Mouse (Mus musculus) G1E-ER4 (cell line): ENCODE results near the gene Nrn1l. TPM values are rescaled to one million over a fixed set of nuclear protein-coding genes. Genes with fewer than 3 reads are reported as not detected.

Source experiments
- GATA1 ChIP-seq: IDR thresholded peaks from one replicate; pipeline ENCODE4 v1.8.0; 2012; ENCODE audit warnings: low read length, inconsistent platforms
- polyA plus RNA-seq: library from polyadenylated mRNA; stranded (reverse); fragments of >175 nt; gene quantifications from 2 replicates; pipeline ENCODE4 v1.2.3, GENCODE M21; 2012

Nrn1l gene
- polyA plus RNA-seq: 1.8 and 2.4 TPM in 2 replicates

DNA sequence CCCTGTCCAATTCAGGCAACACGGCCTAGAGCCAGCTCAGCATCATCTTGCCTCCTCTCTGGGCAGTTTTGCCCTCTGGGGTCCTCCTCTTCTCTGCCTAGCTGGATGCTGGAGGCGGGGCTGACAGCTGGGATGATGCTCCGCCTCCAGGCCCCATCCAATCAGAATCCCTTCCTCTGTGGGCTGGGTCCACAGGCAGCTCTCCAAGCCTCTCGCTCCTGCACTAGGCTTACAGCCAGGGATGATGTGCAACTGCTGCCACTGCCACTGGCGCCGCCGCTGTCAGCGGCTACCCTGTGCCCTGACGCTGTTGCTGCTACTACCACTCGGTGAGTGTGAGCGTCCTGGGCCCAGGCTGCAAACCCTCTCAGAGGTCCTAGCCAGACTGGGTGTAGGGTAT is at the start of gene Nrn1l:
Gene Nrn1l, plus strand, starts transcription at position 229 of the 400 bp plus-strand sequence.
- TF ChIP-seq GATA1: no peak

DNA sequence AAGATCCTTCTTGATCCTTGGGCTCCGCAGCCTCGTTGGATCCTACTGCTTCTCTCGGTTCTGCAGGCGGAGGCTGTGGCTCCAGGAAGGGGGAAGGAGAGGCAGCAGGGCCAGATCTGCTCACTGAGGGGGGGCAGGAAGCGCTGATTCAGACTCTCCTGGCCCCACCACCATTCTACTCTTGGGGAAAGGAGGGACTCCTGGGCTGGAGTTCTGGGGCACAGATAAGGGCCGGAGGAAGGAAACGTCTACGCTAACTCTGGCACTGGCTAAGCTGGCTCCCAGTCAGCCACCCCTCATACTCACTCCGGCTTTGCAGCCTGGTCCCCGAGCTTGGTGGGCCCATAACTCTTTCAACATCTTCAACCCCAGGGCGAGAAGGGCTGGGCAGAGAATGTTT is 46.7 kb upstream of the Nrn1l start:
- TF ChIP-seq GATA1: no peak

DNA sequence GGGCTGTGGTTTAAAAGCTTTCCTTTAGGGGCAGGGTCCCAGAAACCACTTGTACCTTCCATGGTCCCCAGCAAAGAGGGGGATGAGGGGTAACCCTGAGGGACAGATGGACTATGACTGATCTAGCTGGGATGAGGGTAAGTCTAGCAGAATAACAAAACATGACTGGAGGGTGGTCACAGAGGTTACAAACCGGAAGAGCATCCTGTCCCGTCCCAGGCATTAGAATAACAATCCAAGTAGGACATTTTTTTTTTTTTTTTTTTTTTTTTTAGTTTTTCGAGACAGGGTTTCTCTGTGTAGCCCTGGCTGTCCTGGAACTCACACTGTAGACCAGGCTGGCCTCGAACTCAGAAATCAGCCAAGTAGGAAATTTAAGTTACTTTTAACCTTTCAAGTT is 43.4 kb upstream of the Nrn1l start:
- no peak for TF ChIP-seq GATA1

DNA sequence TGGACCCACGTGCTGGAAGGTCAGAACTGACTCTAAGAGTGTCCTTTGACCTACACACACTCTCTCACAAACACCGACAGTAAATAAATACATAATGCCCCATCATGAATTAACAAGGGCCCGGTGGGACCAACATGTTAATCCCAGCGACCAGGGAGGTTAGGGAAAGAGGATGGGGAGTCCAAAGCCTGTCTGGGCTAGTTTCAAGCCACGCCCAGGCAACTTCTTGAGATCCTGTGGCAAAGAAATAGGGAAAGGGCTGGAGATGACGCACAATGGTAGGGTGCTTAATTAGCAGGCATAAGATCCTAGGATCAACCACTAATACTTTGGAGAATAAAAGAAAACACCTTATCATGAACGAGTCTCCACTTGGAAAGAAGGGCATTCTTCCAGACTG is 42.8 kb upstream of the Nrn1l start:
- no peak for TF ChIP-seq GATA1

DNA sequence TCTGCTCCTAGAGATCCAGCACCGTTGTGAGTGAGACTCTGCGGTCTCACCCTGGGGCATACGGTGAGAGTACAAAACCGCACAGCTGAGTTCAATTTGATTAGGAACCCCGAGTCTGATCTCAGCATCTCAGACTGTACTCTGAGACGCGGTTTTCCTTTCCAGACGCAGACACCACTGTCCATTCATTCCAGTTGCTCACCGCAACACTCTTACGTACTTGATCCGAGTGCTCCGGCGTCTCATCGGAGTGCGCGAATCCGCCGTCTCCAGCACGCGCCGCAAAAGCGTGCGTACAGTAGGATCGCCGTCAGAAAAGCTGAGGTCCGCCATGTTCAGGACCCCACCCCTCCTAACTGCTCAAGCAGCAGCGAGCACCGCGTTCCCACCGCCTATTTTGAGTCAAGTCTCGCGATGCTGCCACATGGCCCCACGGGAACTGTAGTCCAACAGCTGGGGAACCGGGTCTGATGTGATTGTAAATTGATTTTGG is 41.7 kb upstream of the Nrn1l start:
- TF ChIP-seq GATA1: no peak

DNA sequence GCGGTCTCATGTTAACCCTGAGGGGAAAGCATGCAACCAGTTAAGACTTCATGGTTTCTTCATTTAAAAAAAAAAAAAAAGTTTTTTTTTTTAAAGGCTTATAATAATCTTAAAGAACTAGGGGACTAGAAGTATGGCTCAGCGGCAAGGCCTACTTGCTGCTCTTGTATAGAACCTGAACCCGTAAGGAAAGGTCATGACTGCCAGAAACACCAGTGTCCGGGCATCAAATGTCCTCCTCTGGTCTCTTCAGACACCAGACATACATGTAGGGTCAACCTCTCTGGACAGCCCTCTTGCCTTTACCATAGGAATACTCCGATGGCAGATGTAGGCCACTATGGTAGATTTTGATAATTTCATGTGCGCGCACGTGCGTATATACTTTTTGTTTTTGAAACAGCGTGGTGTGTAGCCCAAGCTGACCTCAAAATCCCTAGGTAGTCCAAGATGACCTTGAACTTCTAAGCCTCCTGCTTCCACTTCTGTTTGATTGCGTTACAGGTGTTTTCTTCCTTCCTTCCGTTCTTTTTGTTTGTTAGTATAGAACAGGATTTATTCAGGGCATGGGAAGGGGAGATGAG is 41.1 kb upstream of the Nrn1l start:
- TF ChIP-seq GATA1: no peak

DNA sequence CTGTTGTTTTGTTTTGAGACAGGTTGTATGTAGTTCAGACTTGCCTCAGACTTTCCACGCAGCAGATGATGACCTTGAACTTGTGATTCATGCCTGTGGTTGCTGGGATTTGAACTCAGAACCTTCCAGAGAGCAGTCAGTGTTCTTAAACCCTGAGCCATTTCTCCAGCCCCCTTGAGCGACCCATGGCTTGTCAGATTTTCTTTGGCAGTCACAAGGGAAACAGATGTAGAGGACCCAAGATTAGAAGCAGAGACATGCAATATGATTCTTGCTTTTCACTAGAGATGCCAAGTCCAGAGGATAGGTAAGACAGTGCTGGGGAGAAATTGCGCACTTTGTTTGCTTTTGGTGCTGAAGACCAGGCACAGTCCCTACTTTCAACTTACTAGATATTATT is 40.2 kb upstream of the Nrn1l start, which contains the start of gene Cenpt:
Gene Cenpt, minus strand, starts transcription at position 101 of the 400 bp plus-strand sequence.
- no peak for TF ChIP-seq GATA1

DNA sequence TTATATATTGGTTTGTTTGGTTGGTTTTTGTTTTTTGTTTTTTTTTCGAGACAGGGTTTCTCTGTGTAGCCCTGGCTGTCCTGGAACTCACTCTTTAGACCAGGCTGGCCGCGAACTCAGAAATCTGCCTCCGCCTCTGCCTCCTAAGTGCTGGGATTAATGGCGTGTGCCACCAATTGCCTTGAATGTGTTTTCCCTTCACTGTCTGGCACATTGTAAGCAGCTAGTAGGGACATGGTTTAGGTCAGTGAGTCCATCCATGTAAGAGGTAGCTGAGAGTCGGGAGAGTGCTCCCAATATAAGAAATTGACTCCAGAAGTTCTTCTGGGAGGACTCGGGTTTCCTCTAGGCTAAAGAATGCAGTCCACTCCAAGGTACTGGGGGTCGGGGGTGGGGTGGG is 39.1 kb upstream of the Nrn1l start:
- no peak for TF ChIP-seq GATA1

DNA sequence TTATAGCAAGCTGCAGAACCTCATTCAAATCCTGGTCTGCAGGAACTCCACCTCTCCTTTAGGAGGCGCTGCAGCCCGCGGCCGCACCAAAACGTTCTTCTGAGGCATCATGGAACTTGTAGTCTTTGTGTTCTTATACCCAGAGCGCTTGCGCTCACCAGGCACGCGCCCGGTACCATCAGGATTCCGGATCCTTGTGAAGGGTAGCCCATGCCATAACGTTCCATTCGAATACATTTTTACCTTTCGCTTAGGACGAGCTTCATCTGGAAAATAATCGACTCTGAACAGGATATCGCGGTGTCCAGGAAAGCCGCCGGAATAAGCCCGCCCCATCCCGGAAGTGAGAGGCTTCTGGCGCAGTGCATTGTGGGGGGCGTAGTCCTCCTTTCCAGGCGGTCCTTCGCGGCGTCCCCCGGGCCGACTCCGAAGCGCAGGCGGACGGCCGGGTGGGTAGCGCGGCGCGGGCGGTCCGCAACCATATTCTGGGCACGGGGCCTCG is 38.6 kb upstream of the Nrn1l start, which contains the start of gene Thap11:
Gene Thap11, plus strand, starts transcription at position 418 of the 502 bp plus-strand sequence.
- TF ChIP-seq GATA1: no peak

DNA sequence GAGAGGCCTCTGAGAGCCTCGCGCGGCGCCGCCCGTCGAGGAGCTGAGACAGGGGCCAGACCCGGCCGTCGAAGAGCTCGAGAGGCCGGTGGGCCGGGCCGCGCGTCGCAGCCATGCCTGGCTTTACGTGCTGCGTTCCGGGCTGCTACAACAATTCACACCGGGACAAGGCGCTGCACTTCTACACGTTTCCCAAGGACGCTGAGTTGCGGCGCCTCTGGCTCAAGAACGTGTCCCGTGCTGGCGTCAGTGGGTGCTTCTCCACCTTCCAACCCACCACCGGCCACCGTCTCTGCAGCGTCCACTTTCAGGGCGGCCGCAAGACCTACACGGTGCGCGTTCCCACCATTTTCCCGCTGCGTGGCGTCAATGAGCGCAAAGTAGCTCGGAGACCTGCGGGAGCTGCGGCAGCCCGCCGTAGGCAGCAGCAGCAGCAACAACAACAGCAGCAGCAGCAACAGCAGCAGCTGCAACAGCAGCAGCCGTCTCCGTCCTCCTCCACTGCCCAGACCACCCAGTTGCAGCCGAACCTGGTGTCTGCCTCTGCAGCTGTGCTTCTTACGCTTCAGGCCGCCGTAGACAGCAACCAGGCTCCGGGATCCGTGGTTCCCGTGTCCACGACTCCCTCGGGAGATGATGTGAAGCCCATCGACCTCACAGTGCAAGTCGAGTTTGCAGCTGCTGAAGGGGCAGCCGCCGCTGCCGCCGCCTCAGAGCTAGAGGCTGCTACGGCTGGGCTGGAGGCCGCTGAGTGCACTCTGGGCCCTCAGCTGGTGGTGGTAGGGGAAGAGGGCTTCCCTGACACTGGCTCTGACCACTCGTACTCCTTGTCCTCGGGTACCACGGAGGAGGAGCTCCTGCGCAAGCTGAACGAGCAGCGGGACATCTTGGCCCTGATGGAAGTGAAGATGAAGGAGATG is 37.9 kb upstream of the Nrn1l start:
- no peak for TF ChIP-seq GATA1

DNA sequence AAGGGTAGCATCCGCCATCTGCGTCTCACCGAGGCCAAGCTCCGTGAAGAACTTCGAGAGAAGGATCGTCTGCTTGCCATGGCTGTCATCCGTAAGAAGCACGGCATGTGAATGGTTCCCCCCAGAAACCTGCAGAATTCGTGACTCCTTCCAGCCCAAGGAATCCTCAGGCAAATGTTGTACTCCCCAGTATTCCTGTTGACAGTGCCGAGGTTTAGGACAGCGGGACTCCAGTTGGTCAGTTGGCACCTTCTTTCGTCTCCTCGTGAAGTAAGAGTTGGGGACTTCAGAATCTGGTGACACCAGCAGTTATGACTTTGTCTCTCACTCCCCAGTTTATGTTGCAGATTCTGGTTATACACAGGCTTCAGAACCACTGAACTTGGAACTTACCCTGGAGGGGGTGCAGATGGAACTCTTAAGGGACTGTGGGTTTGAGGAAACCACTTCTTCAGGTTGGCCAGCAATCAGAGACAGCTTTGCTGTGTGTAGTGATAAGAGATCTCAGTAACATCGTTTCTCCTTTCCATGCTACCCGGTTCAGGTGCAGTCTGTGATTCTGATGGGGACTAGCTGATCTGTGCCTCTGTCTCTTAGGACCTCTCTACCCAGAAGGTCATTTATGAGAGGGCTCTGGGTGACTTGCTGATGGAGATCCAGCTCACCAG is 37.1 kb upstream of the Nrn1l start:
- no peak for TF ChIP-seq GATA1

DNA sequence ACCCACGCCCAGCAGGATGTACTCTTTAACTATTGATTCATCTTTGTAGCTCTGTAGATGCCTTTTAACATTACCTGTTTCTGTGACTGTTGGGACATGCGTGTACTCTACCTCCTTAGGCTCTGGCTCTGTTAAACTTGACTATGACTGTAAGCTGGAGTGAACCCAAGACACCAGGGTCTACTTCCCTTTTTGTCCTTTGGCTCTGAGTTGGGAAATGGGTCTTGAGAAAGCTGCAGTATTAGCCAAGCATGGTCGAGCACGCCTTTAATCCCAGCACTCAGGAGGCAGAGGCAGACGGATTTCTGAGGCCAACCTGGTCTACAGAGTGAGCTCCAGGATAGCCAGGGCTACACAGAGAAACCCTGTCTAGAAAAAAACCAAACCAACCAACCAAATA is 34.9 kb upstream of the Nrn1l start:
- TF ChIP-seq GATA1: no peak

DNA sequence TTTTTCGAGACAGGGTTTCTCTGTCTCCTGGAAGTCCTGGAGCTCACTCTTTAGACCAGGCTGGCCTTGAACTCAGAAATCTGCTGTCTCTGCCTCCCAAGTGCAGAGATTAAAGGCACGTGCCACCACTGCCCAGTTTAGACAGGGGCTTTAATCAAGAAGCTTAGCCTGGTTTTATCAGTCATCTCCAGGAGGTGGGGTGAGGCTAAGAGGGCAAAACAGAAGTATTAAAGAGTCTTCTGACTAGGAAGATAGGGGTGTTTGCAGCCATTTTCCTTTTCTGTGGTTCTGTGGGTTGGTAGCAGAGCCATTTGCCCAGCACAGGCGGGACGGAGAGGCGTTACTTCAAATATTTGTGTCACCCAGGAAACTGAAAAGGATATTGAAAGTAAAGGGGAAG is 34.1 kb upstream of the Nrn1l start:
- peak; percentile 50 for TF ChIP-seq GATA1

DNA sequence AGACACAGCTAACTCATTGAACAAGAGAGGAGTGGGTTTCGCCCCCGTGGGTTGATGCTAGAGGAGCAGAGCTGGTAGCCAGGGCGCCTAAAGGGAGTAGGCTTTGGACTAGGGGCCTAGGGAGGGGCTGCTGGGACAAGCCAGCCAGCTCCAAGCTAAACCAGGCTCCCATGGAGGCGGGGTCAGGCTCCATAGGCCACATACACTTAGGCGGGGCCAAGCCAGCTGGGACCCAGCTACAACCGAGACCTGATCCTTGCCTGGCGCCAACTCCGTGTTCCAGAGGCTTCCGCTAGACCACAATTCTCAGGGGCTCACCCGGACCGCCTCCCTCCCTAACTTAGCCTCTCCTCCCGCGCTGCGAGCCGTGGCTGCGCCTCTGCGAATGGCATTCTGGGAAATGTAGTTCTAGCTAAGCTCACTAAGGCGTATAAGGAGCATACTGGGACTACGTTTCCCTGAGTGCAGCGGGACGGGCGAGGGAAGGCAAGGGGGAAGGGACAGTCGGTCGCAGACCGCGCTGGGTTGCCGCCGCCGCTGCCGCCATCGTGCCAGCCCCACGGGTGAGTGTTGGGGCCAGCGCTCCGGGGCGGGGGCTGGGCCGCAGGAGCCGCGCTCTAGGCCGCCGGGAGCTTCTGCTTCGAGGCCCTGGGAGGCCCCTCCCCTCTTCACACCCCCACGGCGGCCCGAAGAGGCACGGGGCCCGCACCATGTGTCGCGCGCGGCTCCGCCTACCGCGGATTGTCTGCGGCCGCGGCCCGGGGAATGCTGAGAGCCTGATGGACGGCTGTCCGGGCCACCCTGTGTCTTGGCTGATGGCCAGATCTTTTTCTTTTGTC is 33.0 kb upstream of the Nrn1l start, which contains the start of gene Nutf2:
Gene Nutf2, plus strand, starts transcription at position 438 of the 839 bp plus-strand sequence.
- TF ChIP-seq GATA1: no peak

DNA sequence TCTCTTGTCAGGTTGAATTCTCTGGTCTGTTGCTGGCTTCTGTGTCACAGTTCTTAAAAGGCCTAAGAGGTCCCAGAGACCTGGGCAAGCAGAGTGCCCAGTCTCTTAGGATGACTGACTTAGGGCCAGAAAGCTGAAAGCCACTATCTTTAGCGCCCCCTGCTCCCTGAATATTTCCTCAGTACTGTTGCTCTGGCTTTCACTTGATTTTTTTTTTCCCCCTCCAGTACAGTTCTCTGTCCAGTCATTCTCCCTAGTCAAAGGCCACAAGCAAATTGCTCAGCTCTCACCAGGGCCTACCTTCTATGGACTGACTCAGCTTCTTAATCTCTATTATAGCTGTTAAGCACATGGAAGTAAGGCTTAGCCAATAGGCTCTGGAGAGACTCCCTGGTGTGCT is 31.4 kb upstream of the Nrn1l start:
- TF ChIP-seq GATA1: no peak
